Mouse (Mus musculus) forelimb bud, embryonic 11.5 days (tissue): Measurements from ENCODE around the gene Itsn1.

Experiments
- DNase-seq: peaks from one replicate; pipeline ENCODE4 v3.0.0-alpha.2; 2012; ENCODE audit warnings: low read depth, low spot score

Gene Itsn1

DNA sequence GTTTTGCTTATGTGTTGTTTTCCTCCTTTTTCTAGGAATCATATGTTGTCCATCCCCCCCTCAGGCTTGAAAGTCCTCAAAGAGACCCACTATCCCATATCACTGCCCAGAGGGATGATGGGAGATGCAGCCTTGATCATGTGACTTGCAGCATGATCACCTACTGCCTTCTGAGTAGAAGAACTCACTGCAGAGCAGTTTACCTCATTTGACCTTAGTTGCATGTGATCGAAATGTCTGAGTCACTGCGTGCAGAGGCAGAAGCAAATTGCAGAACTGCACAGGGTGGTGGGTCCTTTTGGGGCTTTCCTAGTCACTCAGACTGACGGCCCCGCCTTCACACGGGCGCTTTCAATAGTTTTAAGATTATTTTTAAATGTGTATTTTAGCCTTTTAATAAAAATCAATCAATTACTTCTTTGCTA is 141.1 kb downstream of the Itsn1 start:
- no peak for DNase-seq

DNA sequence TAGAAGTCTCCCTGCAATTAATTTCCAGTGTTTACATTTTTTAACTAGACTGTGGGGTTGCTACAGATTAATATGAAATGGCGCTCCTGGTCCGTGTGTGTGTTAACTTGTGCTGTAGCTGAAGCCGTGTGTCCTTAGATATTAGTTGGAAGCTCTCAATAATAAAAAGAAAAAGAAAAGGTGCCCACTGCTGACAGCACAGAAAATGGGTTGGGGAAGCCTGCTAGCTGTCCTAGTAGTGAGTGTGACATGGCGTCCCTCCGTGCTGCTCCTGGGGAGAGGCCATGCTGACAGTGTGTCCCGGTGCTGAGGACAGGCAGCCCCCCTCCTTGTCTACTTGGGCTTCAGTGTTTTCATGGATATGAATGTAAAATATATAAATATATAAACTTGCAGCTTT is 142.1 kb downstream of the Itsn1 start:
- no peak for DNase-seq

DNA sequence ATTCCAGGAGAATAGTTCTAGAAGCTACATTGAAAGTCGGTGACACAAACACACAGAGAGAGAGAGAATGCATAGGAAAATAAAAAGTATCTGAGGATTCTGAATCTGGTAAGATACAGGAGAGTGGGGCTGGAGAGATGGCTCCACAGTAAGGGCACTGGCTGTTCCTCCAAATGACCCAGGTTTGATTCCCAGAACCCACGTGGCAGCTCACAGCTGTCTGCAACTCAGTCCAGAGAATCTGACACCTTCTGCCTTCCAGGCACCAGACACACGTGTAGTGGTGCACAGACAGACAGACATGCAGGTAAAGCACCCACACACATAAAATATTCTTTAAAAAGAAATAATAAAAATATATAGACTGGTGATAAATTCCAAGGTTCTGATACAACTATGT is 144.6 kb downstream of the Itsn1 start:
- no peak for DNase-seq

DNA sequence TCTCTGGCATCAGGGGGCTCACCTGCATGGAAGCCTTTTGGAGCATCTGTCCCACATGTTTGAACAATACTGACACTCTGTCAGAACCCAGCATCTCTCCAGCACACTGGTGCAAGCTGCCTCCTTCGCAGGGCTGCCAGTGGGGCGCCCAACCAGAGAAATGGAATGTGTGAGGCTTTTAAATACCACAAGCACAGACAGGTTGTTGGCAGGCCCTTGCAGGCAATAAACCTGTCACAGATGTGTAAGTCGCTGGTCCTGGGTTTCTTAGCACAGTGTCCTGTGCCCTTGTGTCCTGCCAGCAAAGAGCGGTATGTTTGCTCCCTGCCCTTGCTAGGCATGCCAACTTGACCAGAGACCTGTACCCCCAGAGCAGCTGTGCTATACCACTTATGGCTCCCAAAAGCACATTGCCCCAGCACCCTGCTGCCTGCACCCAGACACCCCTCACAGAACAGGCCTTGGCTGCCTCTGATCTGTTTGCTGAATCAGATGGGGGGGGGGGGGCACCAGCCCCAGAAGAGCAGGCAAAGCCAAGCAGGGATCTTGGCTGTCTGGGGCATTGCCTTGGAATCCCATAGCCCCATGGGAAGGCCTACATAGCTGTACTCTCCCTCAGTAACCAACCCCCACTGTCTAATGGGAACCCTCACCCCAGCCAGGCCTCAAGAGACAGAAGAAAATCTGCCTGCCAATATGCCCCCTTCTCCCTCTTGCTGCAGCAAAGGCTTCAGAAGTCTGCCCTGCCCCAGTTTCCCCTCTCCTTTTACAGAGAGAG is 146.7 kb downstream of the Itsn1 start:
- peak; percentile 64 for DNase-seq

DNA sequence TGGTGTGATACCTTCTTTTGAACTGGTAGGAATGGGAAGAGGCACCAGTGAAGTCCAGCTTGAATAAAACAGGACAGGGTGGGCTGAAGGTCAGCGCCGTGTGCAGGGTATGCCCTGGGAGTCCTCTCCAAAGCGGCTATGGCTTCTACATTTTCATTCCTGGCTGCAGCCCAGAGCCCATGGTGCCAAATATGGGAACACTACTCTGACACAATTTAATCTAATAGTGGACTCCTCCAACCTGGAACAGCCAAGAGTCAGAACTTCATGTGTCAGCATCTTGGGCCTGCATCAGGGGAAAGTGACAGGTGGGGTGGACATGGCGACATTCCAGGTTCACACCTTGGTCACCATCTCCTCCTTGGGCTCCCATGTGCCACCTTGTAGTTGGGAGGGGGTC is 147.4 kb downstream of the Itsn1 start:
- DNase-seq, result no peak

DNA sequence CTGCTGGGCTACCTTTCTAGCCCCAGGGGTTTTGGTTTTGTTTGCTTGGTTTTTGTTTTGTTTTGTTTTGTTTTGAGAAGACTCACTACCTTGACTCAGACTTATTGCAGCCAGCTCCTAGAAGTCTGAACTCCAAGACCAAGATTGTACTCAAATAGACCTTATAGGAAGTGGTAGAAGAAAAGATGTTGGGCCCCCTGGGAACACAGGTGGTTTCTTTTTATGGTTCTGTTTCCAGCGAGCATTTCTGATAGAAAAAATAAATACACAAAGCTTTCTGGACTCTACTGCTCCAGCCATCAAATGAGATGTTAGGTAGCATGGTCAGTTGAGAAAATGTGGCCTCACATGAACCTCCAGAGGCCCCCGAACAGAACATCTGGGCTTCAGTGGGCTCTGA is 150.0 kb downstream of the Itsn1 start:
- no peak for DNase-seq

DNA sequence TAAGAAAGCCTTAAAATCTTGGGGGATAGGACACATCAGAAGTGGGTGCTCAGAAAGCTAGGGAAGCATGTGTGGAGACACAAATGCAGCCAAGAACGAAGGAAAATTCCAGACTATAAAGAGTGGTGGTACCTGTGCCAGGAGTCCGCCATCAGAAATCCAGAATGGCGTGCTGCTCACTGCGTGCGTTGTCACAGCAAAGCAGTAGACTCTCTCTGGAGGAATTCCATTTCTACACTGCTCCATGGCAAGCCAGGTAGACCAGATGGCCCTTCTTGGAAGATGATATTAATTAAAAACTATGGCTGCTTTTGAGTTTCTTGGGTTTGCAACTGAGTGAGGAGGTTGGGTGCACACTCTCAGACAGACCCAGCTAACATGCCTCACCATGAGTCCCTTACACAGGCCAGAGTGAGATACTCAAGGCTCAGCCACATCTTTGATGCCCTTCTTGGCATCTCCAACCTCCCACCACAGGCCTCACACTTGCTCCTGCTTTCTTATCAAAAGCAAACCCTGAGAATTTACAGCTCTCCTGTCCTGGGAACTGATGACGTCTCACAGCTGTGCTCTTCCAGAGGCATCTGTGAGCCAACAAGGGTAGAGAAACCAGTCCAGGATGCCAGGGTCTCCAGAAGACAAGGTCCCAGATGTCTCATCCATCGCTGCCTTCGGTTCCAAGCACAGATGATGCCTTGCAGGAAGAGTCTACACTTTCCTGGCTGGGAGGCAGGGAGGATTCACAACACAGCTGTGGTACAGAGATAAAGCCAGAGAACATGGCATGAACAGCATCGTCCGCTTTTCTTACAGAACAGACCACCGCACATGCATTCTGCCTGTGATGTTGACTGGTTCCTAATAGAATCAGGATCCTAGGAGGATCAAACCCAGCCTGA is 152.0 kb downstream of the Itsn1 start:
- DNase-seq, result no peak

DNA sequence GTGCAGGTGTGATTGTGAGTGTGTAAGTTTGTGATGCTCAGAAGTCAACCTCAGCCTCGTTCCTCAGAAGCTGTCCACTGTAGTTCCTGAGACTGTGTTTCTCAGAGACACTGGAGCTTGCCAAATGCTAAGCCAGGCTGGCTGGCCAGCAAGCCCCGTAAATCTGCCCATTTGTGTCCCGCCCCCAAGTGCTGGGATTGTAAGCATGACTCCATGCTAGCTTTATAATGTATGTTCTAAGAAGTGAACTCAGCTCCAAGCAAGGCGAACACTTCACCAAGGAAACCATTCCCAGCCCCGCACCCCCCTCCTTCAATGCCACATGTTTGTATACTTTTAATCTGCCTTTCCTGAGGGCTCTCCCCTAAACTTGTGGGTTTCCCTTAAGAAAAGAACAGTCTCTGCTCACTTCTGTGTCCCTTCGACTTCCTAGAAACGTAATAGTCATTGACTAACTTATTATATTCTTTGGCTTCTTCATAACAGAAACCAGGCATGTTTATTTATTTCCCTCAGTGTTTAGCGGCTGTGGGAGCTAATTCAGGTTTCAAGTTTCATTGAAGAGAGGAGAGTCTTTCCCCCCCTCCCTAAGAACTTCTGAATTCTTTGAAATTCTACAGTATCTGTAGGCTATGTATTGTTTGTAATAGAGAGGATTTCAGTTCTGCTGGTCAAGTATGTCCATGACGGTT is 153.2 kb downstream of the Itsn1 start:
- no peak for DNase-seq

DNA sequence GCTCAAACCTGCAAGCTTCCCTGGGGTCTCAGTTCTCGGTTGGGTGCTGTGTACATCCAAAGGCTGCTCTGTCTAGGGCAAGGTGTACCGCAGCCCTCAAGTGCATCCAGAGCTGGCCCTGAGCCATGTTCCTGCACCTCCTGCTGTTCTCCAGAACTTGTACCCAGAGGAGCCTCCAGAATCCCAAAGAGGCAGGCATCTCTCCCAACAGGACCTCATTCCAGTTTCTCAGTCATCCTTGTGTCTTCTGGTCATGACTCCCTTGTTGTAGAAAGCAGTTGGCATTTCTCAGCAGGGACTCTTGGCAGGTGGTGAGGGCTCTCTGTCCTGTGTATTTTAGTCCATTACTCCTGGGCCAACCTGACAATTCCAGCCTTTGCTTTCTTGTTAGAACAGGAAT is 154.6 kb downstream of the Itsn1 start:
- DNase-seq, result no peak

DNA sequence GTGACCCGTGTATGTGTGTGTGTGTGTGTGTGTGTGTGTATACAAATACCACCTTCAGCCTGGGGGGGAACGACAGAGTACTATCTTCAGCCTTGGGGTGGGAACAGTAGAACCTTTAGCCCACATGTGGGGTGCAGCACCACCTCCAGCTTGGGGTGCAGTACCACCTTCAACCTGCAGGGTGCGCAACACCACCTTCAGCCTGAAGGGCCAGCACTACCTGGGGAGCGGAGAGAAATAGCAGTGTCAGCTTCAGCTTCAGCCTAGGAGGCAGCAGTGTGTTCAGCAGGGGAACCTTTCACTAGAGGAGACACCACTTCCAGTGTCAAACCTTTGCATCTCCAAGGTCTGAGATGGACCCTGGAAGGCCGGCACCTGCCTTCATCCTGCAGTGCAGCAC is 155.1 kb downstream of the Itsn1 start:
- peak; percentile 41 for DNase-seq

DNA sequence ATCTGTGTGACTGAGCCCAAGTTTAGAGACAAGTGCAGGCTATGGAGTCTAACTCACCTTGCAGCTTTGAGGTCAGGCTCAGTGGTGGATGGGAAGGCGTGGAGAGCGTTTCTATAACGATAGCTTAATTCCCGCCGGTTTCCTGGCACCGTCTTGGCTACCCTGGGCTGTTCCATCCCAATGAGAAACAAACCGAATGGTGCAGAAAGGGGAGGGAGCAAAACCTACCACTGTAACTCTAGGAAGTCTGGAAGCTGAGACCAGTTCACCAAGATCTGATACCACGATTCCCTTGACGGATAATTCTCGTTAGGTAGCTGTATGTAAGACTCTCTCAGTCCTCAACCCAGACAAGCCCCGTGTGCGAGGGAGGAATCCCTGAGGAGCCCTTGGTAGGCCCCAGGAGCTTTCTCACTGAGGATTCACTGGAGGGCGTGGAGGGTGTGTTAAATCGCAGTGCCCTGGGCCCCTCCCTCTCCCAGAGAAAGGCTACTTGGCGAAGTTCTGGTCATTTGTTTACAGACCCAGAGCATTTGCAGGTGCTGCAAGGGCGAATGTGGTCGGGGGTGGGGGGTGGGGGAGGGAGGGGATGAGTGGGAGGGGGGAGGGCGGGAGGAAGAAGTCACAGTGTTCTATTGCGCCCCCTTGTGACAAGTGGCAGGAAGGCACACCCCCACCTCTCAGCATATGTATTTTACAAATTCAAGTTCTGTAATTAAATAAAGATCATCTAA is 156.5 kb downstream of the Itsn1 start:
- DNase-seq, result peak; percentile 40

DNA sequence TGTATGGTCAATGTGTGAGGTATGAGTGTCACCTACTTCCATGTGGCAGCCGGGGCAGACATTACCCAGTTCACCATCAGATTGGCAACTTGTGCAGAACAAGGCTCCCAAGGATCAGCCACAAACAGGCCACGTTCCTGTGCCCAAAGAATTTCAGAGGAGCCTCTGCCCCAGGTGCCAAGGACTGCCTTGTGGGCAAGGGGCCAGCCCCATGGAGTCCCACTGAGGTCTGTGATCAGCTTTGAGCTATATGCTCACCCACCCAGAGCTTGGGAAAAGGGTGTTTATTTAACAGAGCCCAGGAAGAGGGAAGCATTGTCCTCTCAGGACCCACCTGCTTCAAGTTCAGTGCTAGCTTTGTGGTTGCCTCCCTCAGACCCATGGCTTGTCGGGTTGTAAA is 159.3 kb downstream of the Itsn1 start:
- DNase-seq, result no peak

DNA sequence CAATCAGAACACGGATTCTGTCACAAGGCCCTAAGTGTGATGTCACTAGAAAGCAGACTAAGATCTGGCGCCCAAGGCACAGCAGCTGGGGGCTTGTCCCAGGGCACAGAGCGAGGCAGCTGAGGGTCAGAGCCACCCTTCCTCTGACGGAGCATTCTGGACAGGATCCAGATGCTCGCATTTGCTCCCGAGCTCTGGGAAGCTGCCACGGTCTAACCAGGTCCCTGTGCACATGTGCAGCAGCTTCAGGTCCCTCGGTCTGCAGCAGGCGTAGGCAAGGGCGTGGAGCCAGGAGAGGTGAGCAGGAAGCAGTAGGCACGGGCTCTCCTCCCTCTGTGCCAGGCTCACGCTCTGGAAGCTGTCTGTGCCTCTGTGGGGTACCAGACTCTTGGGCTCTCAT is 160.8 kb downstream of the Itsn1 start:
- DNase-seq, result no peak

DNA sequence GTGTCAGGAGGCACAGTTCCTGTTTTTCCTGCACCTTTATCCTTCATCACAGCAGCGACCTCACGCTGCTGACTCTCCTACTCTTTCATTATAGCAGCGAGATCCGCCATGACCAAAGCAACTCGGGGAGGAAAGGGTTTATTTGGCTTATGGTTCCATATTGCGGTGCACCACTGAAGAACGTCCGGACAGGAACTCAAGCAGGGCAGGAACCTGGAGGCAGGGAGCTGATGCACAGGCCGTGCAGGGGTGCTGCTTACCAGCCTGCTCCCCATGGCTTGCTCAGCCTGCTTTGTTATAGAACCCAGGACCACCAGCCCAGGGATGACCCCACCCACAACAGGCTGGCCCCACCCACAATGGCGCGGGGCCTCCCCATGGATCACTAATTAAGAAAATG is 162.1 kb downstream of the Itsn1 start:
- no peak for DNase-seq

DNA sequence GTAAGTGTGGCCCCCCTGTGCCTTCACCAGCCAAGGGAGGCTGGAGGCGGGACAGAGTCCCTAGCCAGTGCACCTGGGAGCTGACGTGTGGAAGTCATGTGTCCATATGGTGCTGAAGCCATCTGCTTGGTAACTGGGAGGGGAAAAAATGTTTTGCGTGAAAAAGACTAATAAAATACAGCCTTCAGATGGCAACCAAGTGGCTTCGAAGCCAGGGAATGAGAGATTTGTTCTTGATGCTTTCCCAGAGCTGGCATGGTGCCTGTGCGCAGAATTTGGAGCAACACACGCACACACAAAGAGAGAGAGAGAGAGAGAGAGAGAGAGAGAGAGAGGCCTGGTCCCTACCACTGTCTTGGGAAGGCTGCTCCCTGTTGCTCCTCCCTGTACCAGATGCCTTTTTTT is 167.3 kb downstream of the Itsn1 start:
- DNase-seq, result no peak

DNA sequence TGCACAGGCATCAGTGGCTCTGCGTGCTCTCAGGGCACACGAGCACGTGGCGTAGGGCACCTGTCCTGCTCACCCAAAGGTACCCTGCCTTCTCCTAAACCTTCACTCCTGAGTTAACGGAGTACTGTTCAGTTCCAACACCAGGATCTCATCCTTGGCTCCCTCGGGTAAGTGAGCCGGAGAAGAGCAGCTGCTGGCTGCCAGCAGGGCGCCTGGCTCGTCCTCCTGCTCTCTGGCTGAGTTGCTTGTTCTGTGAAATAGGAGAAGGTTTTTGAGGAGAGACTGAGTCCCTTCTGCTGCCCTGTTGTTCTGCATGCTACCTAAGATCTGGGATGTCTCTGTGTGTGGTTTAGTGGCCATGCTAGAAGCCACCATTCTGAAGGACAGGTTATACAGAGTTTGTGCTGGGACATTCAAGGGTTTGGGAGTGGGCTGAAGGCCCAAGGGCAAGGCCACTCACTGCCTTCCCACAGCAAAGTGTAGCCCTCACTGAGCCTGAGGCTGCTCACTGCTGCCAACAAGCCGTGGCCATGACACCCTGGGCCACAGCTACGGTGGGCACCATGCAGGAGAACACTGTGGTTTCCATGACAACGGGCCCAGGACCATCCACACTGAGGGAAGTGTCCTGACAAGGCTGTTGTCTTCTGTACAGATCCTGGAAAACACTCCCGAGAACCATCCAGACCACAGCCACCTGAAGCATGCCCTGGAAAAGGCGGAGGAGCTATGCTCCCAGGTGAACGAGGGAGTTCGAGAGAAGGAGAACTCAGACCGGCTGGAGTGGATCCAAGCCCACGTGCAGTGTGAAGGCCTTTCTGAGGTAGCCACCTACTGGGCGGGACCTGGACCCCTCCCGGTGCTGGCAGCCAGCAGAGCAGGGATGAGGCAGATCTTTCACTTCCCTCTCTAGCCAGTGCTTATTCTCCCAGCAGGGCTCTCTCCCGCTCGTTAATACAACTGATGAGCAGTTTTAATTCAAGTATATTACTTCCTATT is 170.1 kb downstream of the Itsn1 start:
- DNase-seq, result no peak

DNA sequence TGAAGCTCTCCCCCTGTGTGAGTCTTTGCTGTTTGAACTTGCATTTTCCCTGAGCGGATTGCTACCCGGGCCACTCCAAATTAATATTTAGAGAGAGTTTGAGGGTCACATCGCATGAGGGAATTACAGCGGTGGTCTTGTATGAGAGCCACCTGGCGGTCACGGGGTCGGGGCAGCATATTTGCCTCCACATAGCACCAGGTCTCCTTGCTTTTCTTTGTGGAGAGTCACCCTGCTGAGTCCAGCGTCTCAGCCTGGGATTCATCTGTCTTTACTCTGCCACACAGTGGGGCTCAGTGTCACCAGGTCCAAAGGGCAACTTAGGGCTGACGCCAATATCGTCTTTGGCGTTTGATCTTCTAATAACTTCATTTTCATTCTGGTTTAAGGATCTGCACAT is 171.2 kb downstream of the Itsn1 start:
- no peak for DNase-seq

DNA sequence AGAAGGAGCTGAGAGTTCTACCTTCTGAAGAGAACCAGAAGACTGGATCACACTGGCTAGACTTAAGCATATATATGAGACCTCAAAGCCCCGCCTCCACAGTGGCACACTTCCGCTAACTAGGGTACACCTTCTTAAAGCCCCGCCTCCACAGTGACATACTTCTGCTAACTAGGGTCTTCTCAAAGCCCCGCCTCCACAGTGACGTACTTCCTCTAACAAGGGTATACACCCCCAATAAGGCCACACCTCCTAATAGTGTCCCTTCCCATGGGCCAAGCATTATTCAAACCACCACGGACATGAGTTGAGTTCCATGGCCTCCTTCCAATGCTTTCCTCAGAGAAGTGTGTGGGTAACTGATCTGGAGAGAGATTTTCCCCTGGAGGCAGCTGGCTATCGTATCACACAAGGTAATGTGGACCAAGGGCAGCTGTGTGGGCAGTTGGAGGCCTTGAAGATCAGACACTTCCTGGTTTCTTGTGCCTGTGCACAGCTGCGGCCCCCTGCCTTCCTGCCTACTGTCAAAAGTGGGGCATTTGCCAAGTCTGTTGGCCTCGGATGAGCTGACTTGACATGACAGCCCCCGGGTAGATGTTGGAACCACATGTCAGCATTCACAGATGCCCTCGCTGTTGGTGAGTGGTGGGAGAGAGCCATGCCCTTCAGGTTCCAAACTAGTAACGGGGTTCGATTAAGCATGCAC is 174.9 kb downstream of the Itsn1 start:
- no peak for DNase-seq

DNA sequence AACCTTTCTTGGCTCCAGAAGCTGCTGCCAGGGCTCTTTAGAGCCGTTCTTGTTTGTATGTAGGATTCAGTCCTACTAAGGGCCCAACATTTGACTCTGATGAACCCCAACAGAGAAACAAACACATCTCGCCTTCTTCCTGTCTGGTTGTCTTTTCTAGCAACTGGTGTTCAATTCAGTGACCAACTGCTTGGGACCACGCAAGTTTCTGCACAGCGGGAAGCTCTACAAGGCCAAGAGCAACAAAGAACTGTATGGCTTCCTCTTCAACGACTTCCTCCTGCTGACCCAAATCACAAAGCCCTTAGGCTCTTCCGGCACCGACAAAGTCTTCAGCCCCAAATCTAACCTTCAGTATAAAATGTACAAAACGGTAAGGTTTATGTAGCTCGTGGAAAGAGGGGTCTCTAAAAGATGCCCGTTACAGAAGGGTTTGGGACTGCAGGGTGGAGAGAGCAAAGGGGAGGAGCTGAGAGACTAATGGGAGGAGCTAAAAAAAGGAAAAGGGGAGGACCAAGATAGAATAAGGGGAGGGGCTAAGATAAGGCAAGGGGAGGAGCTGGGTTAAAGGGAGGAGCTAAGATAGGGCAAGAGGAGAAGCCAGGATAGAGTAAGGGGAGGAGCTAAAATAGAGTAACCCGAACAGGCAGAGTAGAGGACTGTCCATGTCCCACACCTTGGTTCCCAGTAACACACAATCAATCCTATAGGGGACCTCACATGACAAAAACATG is 176.2 kb downstream of the Itsn1 start:
- no peak for DNase-seq
